Mouse (Mus musculus): ENCODE data around the gene Slc29a3.

DNA sequence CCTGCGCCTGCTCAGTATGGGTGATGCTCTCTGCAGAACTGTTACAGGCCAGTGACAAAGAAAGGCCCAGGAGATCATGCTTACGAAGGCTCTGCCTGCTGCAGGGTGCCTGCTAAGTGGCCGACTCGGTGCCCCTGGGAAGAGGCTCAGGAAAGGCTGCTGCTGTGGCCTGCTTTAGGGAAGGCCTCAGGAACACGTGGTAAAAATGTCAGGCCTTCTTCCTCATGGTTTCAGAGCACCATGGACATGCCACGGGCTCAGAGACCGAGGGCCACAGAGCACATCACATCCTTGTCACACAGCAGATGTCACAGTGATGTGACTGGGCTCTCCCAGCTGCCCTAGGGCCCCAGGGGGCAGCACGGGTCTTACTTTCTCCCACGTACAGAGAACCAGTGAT is 8.9 kb downstream of the Slc29a3 start:
- TF ChIP-seq CTCF (conservative IDR thresholded peaks at IDR 0.05; ENCODE audit: insufficient read depth, insufficient read length, low read depth, low read length) (no peak), POLR2A (IDR thresholded peaks at IDR 0.05; ENCODE audit: low read depth, low read length) (no peak)
